Mouse (Mus musculus) c-Kit-positive CD71-negative TER-119-negative erythroid progenitor cells, embryonic 14.5 days (primary cell): ENCODE data around the gene Acadvl.
A peak's percentile ranks its signal among the peaks of the same experiment; 100 is the strongest.

ENCODE experiments used
- DNase-seq: peaks from one replicate; pipeline ENCODE4 v3.0.0-alpha.2; 2013; ENCODE audit warnings: low read depth

Acadvl gene

DNA sequence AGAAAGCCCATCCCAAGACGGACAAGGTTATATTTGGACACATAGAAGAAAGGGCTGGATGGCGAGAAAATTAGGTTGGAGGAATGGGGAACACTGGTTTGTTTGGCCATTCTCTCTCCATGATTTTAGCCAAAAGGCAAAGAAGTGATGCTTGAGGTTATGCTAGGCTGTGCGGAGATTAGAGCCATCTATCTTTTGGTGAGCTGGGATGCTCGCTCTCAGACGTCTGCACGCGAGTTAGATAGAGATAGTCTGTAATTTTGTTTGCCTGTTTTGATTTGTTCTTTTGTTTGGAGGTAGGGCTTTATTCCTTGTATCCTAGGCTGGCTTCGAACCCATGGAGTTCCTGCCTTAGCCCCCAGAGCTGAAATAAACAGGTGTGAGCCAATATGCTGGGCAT, 14.1 kb downstream of the Acadvl start:
- no peak for DNase-seq

DNA sequence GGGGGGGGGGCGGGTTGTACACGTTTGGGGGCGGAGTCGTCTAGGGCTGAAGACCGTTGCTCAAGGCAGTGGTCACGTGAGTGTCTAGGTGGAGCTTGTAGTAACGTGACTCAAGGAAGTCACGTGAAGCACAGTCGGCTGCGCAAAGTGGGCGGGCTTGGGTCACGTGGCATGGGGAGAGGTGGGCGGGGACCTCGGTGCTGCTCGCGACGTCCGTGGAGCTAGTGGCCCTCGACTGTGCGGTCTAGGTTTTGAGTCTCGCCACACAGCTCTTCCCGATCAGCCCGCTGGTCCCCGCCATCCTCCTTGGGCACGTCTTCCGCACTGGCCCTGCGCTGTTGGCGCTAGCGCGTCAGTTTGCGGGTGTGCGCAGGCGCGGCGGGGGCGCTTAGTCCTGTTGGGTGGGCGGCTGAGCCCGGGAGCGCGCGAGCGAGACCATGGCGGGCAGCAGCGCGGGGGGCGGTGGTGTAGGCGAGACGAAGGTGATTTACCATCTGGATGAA, 14.8 kb downstream of the Acadvl start, which contains the start of gene Dvl2:
Gene Dvl2, plus strand, starts transcription at position 200 of the 503 bp plus-strand sequence.
- DNase-seq: peak; percentile 87

DNA sequence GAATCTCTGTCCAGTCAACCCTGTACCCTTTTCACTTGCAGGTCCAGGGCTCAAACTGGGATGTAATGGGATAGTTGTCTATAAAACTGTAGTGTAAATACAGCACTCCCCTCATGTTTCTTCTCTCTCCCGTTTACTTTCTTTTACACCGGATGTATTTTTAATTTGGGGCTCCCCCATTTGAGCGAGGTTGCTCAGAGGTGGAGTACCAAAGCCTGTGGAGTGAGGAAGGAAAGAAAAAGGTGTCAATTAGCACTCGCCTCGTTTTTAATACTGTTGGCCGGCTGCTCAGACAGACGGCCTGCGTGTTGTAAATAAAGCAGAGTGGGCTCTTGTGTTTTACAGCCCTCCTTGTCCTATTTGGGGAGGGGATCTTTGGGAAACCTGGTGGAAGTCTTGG, 15.5 kb downstream of the Acadvl start:
- DNase-seq: no peak

DNA sequence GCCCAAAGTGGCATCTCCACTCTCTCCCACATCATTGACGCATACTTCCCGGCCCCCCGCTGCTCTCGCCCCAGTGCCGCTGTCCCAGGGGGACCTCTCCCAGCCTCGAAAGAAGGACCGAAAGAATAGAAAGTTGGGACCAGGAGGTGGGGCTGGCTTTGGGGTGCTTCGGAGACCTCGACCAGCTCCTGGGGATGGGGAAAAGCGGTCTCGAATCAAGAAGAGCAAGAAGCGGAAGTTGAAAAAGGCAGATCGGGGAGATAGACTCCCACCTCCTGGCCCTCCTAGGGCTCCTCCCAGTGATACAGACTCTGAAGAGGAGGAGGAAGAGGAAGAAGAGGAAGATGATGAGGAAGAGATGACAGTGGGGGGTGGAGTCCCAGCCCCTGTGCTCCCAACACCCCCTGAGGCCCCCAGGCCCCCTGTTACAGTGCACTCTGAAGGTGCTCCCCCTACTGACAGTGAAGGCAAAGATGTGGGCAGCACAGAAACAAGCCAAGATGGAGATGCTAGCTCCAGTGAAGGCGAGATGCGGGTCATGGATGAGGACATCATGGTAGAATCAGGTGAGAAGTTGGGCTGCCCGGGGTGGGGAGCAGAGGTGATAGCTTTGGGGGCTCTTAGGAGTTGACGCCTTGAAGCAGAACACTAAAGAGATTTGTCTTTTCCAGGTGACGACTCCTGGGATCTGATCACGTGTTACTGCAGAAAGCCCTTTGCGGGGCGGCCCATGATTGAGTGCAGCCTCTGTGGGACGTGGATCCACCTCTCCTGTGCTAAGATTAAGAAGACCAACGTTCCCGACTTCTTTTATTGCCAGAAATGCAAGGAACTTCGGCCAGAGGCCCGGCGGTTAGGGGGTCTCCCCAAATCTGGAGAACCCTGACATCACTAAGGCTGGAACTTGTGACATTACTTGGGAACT, 16.4 kb downstream of the Acadvl start:
- DNase-seq: no peak

DNA sequence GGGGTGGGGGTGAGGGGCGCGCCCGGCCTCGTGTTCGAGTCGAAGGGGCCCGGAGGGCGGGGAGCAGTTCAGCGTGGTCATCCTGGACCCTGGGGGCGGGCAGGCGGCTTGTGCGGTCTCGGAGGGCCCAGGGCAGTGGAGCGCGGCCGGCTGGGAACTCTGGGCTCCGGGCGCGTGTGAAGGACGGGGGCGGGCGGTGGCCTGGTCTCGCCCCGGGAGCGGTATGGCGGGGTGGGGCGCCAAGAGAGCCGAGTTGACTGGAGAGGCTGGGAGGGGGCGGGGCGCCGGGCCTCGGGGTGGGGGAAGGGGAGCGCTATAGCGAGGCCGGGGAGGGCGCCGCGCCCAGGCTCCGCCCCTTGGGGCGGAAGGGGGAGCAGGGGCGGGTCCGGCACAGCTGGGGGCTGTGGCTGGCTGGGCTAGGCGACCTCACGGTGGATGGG, 18.1 kb downstream of the Acadvl start:
- no peak for DNase-seq

DNA sequence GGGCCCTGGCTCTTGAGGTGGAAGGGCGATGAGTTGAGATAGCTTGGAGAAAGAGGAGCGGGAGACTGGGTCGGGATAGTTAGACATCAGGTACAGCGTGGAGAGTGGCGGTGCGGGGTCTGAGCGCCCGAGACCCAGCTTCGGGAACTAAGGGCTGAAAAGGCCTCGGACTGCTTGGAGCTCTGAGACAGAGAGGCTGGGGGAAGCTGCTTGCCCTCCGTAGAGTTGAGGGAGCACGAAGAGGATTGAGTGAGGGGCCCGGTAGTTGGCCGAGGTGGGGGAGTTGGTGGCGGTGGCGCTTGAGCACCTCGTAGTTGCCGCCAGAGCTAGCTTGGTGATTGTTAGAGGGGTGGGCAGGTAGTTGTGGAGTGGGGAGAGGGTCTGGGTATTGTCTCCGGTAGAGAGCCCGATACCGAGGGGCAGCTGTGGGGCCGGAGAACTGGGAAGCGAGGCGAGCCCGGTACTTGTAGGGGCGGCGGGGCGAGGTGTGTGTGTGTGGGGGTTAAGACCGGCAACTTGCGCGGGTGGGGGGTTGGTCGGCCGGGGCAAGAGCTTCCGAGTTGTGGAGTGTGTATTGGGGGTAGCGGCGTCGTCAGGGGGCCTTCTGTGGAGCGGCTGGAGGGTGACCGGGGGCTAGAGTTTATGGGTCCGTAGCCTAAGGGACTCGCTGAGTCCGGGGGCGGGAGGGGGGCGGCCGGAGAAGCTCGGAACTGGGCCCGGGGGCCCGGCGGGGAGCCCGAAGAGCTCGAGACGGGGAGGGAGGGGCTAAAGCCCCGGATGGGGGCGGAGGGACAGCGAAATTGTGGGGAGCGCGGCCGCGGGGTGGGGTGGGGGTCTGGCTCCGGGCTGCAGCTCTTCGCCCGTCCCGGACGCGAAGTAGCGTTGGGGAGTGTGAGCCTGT, 18.8 kb downstream of the Acadvl start:
- DNase-seq: no peak

DNA sequence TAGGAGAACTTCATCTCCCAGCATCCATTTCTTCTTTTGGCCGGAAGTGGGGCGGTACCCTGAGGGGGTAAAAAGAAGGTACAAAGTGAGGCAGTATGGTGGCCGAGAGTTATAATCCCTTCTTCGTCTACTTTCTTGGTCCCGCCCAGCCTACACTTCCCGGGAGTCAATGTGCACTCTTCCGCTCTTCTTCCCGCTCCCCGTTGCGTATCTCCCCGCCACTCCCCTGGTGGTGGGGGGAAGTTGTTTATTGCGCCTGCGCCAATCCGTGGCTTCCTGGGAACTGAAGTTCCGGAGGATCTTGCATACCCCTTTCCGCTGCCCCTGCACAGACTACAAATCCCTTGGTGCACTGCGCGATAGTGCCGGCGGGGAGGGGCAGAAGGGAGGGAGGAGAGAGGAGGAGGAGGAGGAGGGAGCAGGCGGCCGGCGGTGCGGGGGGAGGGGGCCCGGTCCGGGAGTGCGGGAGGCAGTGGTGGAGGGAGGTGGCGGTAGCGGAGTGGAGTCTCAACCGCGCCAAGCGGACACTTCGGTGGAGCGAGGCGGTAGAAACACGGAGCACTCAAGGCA, 19.7 kb downstream of the Acadvl start, which contains the start of gene Phf23:
Gene Phf23, plus strand, starts transcription at position 387 of the 570 bp plus-strand sequence.
- DNase-seq: peak; percentile 99

DNA sequence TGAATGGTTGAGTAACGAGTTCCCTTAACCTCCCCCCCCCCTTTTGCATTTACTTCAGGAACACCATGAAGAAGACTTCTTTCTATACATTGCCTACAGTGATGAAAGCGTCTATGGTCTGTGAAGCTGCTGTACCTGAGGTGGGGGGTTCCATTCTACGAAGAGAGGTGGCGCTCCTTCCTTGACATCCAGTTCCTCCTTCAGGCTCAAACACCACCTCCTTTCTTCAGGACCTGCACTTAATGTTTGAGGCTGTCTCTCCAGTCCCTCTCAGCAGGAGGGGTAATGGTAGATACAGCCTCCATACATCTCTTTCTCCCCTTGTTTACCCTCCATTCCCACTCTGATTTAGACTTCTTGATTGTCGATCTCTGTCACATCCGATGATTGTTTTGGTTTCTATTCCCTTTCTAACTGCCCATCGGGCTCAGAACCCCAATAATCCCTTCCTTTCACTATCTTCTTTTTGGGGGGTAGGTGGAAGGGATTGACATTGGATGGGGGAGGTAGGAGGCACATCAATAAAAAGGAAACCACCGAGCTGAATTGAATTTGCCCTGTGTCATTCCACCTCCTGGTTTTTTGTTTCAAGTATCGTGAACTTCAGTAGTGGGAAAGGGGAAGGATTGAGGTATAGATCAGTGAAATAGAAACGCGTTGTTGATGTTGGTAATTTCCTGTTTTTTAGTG, 20.7 kb downstream of the Acadvl start:
- DNase-seq: no peak

DNA sequence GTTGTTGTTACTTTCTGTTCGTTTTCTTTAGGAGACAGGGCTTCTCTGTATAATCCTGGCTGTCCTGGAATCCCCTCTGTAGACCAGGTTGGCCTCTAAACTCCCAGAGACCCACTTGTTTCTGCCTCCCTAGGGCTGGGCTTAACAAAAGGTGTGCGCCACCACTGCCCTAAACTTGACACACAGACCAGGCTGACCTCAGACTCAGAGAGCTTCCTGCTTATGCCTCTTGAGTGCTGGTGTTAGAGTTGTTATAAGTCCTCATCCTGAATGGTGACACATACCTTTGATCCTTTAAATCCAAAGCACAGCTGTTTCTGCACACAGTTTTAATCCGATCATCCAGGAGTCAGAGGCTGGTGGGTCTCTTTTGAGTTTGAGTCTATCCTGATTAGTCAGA, 22.3 kb downstream of the Acadvl start:
- no peak for DNase-seq

DNA sequence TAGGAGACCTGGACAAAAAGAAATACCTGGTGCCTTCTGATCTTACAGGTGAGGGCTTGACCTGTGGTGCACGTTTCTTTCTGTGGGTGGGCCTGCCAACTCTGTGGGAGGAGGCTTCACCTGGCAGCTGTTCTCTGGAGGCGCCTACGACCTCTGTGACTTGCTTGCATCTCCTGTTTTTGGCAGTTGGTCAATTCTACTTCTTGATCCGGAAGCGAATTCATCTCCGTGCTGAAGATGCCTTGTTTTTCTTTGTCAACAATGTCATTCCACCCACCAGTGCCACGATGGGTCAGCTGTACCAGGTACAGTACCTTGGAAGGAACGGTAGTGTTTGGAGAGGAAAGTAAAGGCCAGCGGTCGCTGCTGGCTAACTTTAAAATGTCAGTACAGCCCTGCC, 22.8 kb downstream of the Acadvl start:
- no peak for DNase-seq

DNA sequence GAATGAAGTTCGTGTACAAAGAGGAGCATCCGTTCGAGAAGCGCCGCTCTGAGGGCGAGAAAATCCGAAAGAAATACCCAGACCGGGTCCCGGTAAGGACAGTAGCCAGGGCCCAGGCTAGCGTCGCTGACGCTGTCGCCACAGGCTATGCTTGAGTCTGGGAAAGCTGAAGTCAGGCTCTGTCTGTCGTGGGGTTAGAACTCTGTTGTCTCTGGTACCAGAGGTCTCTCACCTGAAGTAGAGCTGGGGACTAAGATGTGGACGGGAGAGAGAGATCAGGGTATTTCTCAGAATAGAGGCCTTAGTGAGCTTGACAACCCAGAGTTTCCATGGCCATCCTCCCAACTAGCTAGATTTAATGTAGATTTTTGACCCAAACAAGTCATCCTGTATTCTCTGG, 23.5 kb downstream of the Acadvl start:
- no peak for DNase-seq

DNA sequence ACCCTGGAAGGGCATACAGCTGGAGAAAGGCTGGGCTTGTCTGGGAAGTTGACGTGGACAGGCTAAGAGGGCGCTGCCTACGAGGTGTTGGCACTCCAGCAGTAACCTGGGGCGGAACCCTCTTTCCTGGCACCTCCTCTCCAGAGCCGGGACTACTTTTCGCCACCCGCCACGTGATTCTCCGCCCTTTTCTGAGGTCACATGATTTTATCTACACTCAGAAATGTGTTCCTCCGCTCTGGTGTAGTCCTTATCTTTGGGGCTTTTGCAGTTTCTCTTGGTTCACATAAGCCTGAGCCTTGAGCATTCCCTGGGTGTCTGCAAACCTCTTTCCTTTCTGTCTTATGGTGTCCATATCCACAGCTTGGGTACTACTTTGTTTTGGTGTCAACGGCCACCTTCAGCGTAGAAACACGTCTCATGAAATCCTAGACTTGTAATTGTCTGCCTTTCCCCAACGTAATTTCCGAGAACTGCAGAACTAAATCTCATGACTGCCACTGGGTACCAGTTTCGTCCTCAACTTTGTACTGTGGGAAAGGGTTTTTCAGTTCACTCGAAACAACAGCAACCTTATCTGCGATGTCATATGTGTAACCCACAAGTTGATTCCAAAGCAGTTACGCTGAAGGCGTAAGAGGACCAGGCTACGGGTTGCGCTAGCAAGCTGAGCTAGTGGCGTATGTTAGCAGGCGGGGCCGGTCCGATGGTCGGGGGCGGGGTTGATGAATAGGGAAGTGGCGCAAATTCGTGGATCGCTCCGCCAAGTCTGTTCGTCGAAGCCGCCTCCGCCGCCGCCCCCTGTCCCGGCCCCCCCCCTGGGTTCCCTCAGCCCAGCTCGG, 24.1 kb downstream of the Acadvl start, which contains the start of gene Gabarap:
Gene Gabarap, plus strand, starts transcription at position 294 of the 842 bp plus-strand sequence.
- DNase-seq: peak; percentile 96

DNA sequence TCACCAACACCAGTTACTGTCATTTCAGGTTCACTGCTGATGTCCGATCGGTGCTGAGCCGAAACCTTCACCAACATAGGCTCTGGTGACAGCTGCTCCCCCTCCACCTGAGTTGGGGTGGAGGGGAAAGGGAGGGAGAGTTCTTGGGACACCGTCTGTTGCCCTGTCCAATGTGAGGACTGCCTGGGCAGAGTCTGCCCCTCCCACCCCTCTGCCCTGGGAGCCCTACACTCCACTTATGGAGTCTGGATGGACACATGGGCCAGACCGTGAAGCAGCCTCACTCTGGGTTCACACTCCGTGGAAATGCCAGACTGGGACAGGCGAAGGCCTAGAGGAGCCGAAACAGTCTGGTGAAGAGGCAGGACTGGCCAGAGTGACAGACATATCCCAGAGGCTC, 25.3 kb downstream of the Acadvl start:
- no peak for DNase-seq

DNA sequence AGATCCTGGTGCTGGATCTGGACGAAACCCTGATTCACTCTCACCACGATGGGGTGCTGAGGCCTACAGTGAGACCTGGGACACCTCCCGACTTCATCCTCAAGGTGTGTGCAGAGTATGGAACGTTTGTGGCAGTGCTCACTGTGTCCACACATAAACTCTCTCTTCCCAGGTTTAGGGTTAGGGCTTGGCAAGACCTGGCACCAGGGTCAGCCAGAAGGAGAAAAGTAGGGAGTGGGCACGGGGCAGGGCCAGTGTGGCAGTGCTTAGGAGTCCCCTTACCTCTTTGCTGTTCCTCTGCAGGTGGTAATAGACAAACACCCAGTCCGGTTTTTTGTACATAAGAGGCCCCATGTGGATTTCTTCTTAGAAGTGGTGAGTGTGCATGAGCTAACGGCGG, 30.8 kb downstream of the Acadvl start:
- DNase-seq: no peak

DNA sequence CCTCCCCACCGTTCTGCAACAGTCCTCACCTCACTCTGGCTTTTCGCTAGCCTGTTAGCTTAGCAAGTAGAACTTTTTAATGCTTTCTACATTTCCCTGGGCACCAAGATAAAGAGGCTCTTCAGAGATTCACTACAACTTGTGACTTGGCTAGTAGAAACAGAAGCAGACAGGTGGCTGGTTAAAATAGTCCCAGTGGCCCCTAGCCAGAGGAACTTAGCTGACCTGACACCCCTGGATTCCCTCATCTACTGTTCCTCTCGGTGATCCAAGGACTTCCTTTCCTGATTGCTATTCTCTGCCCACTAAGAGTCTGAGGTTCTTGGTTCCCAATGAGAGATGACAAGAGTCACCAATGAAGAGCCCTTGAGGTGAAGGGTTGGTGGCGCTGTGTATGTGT, 31.8 kb downstream of the Acadvl start:
- no peak for DNase-seq

DNA sequence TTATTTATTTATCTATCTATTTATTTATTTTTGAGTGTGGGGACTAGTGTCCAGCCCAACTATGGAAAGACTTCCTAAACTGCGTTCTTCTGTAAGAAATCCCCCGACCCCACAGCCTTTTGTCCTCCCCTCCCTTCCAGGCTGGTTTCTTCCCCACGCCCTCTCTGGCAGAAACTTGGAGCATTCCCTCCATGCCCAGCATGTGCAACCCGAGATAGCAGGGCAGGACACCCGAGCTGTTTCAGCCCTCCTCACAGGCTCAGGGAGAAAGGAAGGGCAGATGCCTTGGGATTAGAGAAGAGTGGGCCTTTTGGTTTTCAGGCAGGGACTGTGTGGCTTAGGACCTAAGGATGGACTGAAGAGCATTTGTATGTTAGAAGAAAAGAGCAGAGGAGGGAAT, 32.3 kb downstream of the Acadvl start:
- DNase-seq: no peak

DNA sequence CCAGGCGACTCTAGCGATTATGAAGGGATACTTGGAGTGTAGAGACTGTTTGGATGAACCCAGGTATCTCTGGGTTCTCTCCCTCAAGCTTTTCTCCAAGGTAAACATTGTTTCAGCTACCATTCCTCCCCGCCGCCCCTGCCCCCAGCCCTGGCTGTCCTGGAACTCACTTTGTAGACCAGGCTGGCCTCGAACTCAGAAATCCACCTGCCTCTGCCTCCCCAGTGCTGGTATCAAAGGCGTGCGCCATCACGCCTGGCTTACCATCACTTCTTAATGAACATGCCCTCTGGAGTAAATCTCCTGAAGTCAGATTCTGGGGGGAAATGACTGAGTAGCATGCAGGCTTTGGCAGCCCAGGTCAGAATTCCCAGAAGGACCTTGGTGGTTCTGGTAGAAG, 33.0 kb downstream of the Acadvl start, which contains the start of gene Elp5:
Gene Elp5, minus strand, starts transcription at position 293 of the 400 bp plus-strand sequence.
- no peak for DNase-seq

DNA sequence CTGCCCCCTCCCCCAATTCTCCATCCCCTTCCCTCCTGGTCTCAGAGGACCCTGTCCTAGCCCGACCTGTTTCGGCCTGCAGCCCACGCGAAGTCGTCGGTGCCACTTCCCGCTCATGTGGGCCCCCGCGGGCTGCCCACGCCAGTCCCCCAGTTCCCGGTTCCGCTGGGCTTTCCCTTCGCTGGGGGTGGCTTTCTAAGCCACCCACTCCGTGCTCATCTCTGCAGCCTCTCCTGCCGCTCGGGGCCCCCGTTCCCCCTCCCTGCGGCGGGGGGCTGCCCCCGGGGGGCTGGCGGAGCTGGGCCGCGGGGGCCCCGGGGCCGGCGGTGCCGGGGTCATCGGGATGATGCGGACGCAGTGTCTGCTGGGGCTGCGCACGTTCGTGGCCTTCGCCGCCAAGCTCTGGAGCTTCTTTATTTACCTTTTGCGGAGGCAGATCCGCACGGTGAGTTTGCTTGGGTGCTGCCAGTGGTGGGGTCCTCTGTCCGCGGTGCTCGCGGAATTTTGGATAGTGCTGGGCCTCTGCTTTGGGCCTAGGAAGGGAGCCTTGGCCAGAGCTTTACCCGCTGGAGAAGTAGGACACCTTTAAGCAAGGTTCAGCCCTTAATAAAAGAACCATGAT, 34.0 kb downstream of the Acadvl start, which contains the start of gene Ctdnep1:
Gene Ctdnep1, plus strand, starts transcription at position 16 of the 622 bp plus-strand sequence.
- DNase-seq: no peak

DNA sequence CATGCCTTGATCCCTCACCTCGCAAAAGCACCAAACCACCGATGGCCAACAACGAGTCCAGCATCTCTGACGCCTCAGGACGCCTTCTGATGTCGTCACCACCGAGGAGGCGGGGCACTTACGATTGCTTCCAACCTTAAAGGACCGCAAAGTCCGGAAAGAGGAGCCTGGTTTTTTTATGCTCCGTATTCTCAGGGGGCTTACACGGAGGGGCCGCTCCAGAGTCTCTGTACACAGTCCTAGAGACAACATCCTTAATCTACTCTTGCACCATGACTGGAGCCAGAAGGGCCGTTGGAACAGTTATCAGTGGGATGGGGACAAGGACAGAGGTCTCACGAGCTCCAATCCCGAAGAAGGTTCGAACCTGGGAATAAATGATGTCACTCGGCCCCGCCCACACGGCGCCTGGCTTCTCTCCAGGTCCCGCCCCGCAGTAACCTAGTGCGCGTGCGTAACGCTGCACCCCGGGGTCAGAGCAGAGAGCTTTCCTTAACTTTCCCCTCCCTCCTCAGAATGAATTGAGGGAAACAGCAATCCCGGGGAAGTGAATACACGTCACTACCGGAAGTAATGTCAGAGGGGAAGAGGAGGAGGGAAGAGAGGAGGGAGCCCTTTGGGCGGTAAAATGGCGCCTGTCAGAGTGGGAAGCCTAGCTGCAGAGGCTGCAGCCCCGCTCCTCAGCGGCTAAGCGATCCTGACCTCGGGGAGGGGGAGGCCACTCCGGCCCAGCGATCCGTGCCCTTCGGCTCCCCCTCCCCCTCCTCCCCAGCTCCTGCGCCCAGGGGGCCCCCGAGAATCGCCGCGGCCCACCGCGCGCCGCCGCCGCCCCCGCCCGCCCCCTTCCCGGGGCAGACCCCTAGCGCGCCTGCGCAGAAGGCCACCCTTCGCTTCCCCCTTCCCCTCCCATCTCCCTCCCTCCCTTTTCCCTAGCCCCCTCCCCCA, 34.7 kb downstream of the Acadvl start:
- DNase-seq: peak; percentile 98
